Mouse (Mus musculus): ENCODE results near the gene Gm17693. TPM values are rescaled to one million over a fixed set of nuclear protein-coding genes. Genes with fewer than 3 reads are reported as not detected.
"Not testable (repeated sequence)": the region's sequence is repeated elsewhere in the genome, so short reads cannot be mapped to it uniquely, and the experiment has no call there.

Gene Gm17693
- total RNA-seq (2017), result not detected in 2 replicates

GRCm38 (mm10) chrX:125705144-125705543, at the start of gene Gm17693:
TSS of gene Gm17693 (plus strand) at chrX:125705444.
- ATAC-seq (replicated peaks in 1 of 2; ENCODE audit: insufficient read depth in 1 of 2, low FRiP score in 2 of 2, low TSS enrichment in 1 of 2, low read depth in 1 of 2, poor library complexity in 2 of 2, severe bottlenecking in 2 of 2), result not testable (repeated sequence)
